Mouse (Mus musculus): ENCODE measurements around the gene Gm16867.
"Not testable (repeated sequence)": the region's sequence is repeated elsewhere in the genome, so short reads cannot be mapped to it uniquely, and the experiment has no call there.

GRCm38 (mm10) chr14:69454640-69455039 lies 48.5 kb downstream of the Gm16867 start:
- TF ChIP-seq CEBPB (IDR thresholded peaks at IDR 0.05; ENCODE audit: insufficient read depth, poor library complexity, severe bottlenecking); MYOD1 (IDR thresholded peaks at IDR 0.05; ENCODE audit: control insufficient read depth in 1 of 3, insufficient read length in 2 of 3, low read depth in 2 of 3); TCF3 (IDR thresholded peaks at IDR 0.05; ENCODE audit: insufficient read length, low read depth); POLR2A (IDR thresholded peaks at IDR 0.05; ENCODE audit: insufficient read length, low read depth); MAX (IDR thresholded peaks at IDR 0.05; ENCODE audit: low read depth); TCF12 (IDR thresholded peaks at IDR 0.05; ENCODE audit: insufficient read depth, poor library complexity, severe bottlenecking); MYOG (IDR thresholded peaks at IDR 0.05; ENCODE audit: control insufficient read depth in 1 of 3, insufficient read depth in 1 of 3, insufficient read length in 2 of 3, low read depth in 2 of 3); USF1 (IDR thresholded peaks at IDR 0.05; ENCODE audit: low read depth); POLR2AphosphoS2 (IDR thresholded peaks at IDR 0.05; ENCODE audit: insufficient read length, low read depth); E2F4 (IDR thresholded peaks at IDR 0.05; ENCODE audit: insufficient read depth): not testable (repeated sequence)
